ENCODE assay signal across 9 mouse cellular contexts in genomic region chr12:36207072-36207799, GRCm38 (mm10). TPM values are rescaled to one million over a fixed set of nuclear protein-coding genes. Genes with fewer than 3 reads are reported as not detected.
DNase-seq lines count a peak whose midpoint lies in the region; ATAC-seq and TF ChIP-seq lines count a peak whose summit lies in the region.
"Had no signal": no experiment of that assay in that cellular context is flagged by ENCODE, and none has a peak within 500 bp of the region (broad histone marks: within the 10 kb centered on the region; RNA-seq: fewer than 3 reads in every experiment).

No protein-coding gene starts in this region.

- 30% methylated on average over 9 of the region's 9 CpGs for WGBS in hindbrain, embryonic 16.5 days
- 44% methylated on average over 9 of the region's 9 CpGs for WGBS in midbrain, embryonic 13.5 days
- 42% methylated on average over 9 of the region's 9 CpGs for WGBS in stomach, embryonic 14.5 days

- H3K36me3 ChIP-seq in megakaryocyte, embryonic 14.5 days (replicated peaks; ENCODE audit: low read length) = no peaks in the 10 kb centered on the region
- no peaks in the 10 kb centered on the region for H3K36me3 ChIP-seq in hindbrain, embryonic 16.5 days (ENCODE audit: control insufficient read depth, insufficient read depth, low read length)
- no peaks in the 10 kb centered on the region for H3K36me3 ChIP-seq in midbrain, embryonic 13.5 days
- no peaks in the 10 kb centered on the region for H3K36me3 ChIP-seq in stomach, embryonic 14.5 days (ENCODE audit: control insufficient read depth, insufficient read depth, low read length)

- no peak for ATAC-seq in megakaryocyte, adult 5-6 weeks (ENCODE audit: poor library complexity, severe bottlenecking)
- ATAC-seq in hindbrain, embryonic 16.5 days = peak; percentile 95
- ATAC-seq in midbrain, embryonic 13.5 days = peak; percentile 97
- peak; percentile 93; the same call in 1 of the 2 replicates for ATAC-seq in stomach, embryonic 14.5 days (ENCODE audit: insufficient number of reproducible peaks, insufficient read depth, low FRiP score, low read depth)

- TF ChIP-seq CTCF in left cerebral cortex, adult 2 months (IDR thresholded peaks at IDR 0.05) = no peak

- H3K9me3 ChIP-seq in megakaryocyte, embryonic 14.5 days = no peaks in the 10 kb centered on the region
- H3K9me3 ChIP-seq in hindbrain, embryonic 16.5 days (ENCODE audit: control insufficient read depth, low read length) = no peaks in the 10 kb centered on the region
- no peaks in the 10 kb centered on the region for H3K9me3 ChIP-seq in midbrain, embryonic 13.5 days
- H3K9me3 ChIP-seq in stomach, embryonic 14.5 days (ENCODE audit: control insufficient read depth, low read depth, low read length) = no peaks in the 10 kb centered on the region

- H3K4me2 ChIP-seq in hindbrain, embryonic 16.5 days (ENCODE audit: low read length) = peak overlapping the region; percentile 49
- H3K4me2 ChIP-seq in midbrain, embryonic 13.5 days (replicated peaks) = peak overlapping the region; percentile 43
- H3K4me2 ChIP-seq in stomach, embryonic 14.5 days (replicated peaks; ENCODE audit: low read depth, low read length) = peak overlapping the region; percentile 2; the same call in 1 of the 2 replicates

- peak; percentile 31 to 54 for DNase-seq in cerebellum, postnatal 4 days (ENCODE audit: low spot score in 2 of 2)
- DNase-seq in gastrocnemius, postnatal 36 days = peak; percentile 28 to 30
- peak; percentile 32 to 37 for DNase-seq in left cerebral cortex, adult 2 months (ENCODE audit: extremely low spot score in 1 of 2, low spot score in 2 of 2)

- H3K4me3 ChIP-seq in megakaryocyte, embryonic 14.5 days (replicated peaks) = peak overlapping the region; percentile 35
- peak overlapping the region; percentile 23 for H3K4me3 ChIP-seq in hindbrain, embryonic 16.5 days (ENCODE audit: low read length)
- H3K4me3 ChIP-seq in left cerebral cortex, adult 2 months = peak overlapping the region; percentile 43
- H3K4me3 ChIP-seq in midbrain, embryonic 13.5 days (replicated peaks) = peak overlapping the region; percentile 17
- no peak overlapping the region for H3K4me3 ChIP-seq in stomach, embryonic 14.5 days (ENCODE audit: low read depth, low read length)

- intact Hi-C loops in gastrocnemius, postnatal 36 days (cut with DNase I) = no loop called here
- intact Hi-C loops in left cerebral cortex, adult 2 months (cut with DNase I) = no loop called here

- 0 out of 2 replicates have a peak overlapping the region, but pooled peaks have one; percentile 18 for H3K9ac ChIP-seq in hindbrain, embryonic 16.5 days (ENCODE audit: low read depth, low read length)
- H3K9ac ChIP-seq in midbrain, embryonic 13.5 days (replicated peaks) = no peak overlapping the region
- H3K9ac ChIP-seq in stomach, embryonic 14.5 days (replicated peaks; ENCODE audit: low read depth, low read length) = no peak overlapping the region

- peak overlapping the region; percentile 23; the same call in 1 of the 2 replicates for H3K27ac ChIP-seq in hindbrain, embryonic 16.5 days (ENCODE audit: low read depth, low read length)
- peak overlapping the region; percentile 45 for H3K27ac ChIP-seq in left cerebral cortex, adult 2 months
- H3K27ac ChIP-seq in midbrain, embryonic 13.5 days = peak overlapping the region; percentile 77
- peak overlapping the region; percentile 27; the same call in 1 of the 2 replicates for H3K27ac ChIP-seq in stomach, embryonic 14.5 days (ENCODE audit: low read length)

- H3K4me1 ChIP-seq in megakaryocyte, embryonic 14.5 days = peaks cover 4% of the 10 kb centered on the region; the same call in 1 of the 2 replicates
- peaks cover 6% of the 10 kb centered on the region for H3K4me1 ChIP-seq in hindbrain, embryonic 16.5 days (ENCODE audit: control insufficient read depth, insufficient read depth, low read depth, low read length)
- peaks cover 18% of the 10 kb centered on the region for H3K4me1 ChIP-seq in midbrain, embryonic 13.5 days (replicated peaks)
- H3K4me1 ChIP-seq in stomach, embryonic 14.5 days (ENCODE audit: control insufficient read depth, insufficient read depth, low read length) = no peaks in the 10 kb centered on the region

- no peaks in the 10 kb centered on the region for H3K27me3 ChIP-seq in megakaryocyte, embryonic 14.5 days (replicated peaks)
- H3K27me3 ChIP-seq in hindbrain, embryonic 16.5 days (replicated peaks; ENCODE audit: control insufficient read depth, insufficient read depth, low read length) = no peaks in the 10 kb centered on the region
- no peaks in the 10 kb centered on the region for H3K27me3 ChIP-seq in midbrain, embryonic 13.5 days
- no peaks in the 10 kb centered on the region for H3K27me3 ChIP-seq in stomach, embryonic 14.5 days (ENCODE audit: control insufficient read depth, insufficient read depth, low read length)

RNA-seq across cellular contexts. Expression of gene Lrrc72, which starts 46.0 kb away (rescaled TPM):
- polyA plus RNA-seq in megakaryocyte, embryonic 14.5 days (2012; ENCODE audit: insufficient read depth, low replicate concordance) = not detected in 2 replicates
- total RNA-seq in megakaryocyte, adult 5-6 weeks (2015) = 0.22 TPM in 1 of 2 replicates, not detected in the other
- not detected in 2 replicates for total RNA-seq in megakaryocyte, adult 5-6 weeks (2017)
- total RNA-seq in gastrocnemius, postnatal 36 days (2021) = not detected
- polyA plus RNA-seq in hindbrain, embryonic 16.5 days (2015; fragmentation: Nextera tagmentation; extraction: Ambion mirVana) = not detected in 2 replicates
- not detected for total RNA-seq in left cerebral cortex, adult 2 months (2021)
- polyA plus RNA-seq in midbrain, embryonic 13.5 days (2015; fragmentation: Nextera tagmentation; extraction: Ambion mirVana) = not detected in 2 replicates
- polyA plus RNA-seq in stomach, embryonic 14.5 days (2014; fragmentation: Nextera tagmentation; extraction: Ambion mirVana) = not detected in 2 replicates
- polyA plus RNA-seq: gonadal fat pad, adult 2 months had no signal

RNA-seq across cellular contexts. Expression of gene Bzw2, which starts 49.4 kb away (rescaled TPM):
- 1.5 and 10.3 TPM in 2 replicates for polyA plus RNA-seq in megakaryocyte, embryonic 14.5 days (2012; ENCODE audit: insufficient read depth, low replicate concordance)
- total RNA-seq in megakaryocyte, adult 5-6 weeks (2015) = 26.5 and 30.0 TPM in 2 replicates
- total RNA-seq in megakaryocyte, adult 5-6 weeks (2017) = 20.0 and 24.5 TPM in 2 replicates
- 100 to 1,000 TPM in 1 of 2 experiments, 10 to 100 TPM in 1; 98.9 to 109 TPM for total RNA-seq in gastrocnemius, postnatal 36 days (2021)
- 330 and 343 TPM in 2 replicates for polyA plus RNA-seq in hindbrain, embryonic 16.5 days (2015; fragmentation: Nextera tagmentation; extraction: Ambion mirVana)
- total RNA-seq in left cerebral cortex, adult 2 months (2021) = 10 to 100 TPM; 45.3 to 47.2 TPM
- polyA plus RNA-seq in midbrain, embryonic 13.5 days (2015; fragmentation: Nextera tagmentation; extraction: Ambion mirVana) = 388 and 407 TPM in 2 replicates
- polyA plus RNA-seq in stomach, embryonic 14.5 days (2014; fragmentation: Nextera tagmentation; extraction: Ambion mirVana) = 228 and 255 TPM in 2 replicates

RNA-seq across cellular contexts. Expression of gene Ankmy2, which starts 50.3 kb away (rescaled TPM):
- polyA plus RNA-seq in megakaryocyte, embryonic 14.5 days (2012; ENCODE audit: insufficient read depth, low replicate concordance) = 3.7 TPM in 1 of 2 replicates, not detected in the other
- 13.8 and 15.5 TPM in 2 replicates for total RNA-seq in megakaryocyte, adult 5-6 weeks (2015)
- 17.2 and 21.6 TPM in 2 replicates for total RNA-seq in megakaryocyte, adult 5-6 weeks (2017)
- total RNA-seq in gastrocnemius, postnatal 36 days (2021) = 1 to 10 TPM; 5.6 to 6.6 TPM
- 78.6 and 81.0 TPM in 2 replicates for polyA plus RNA-seq in hindbrain, embryonic 16.5 days (2015; fragmentation: Nextera tagmentation; extraction: Ambion mirVana)
- 10 to 100 TPM; 51.9 to 53.7 TPM for total RNA-seq in left cerebral cortex, adult 2 months (2021)
- 51.1 and 56.8 TPM in 2 replicates for polyA plus RNA-seq in midbrain, embryonic 13.5 days (2015; fragmentation: Nextera tagmentation; extraction: Ambion mirVana)
- 44.7 and 51.3 TPM in 2 replicates for polyA plus RNA-seq in stomach, embryonic 14.5 days (2014; fragmentation: Nextera tagmentation; extraction: Ambion mirVana)

Comparison
In these comparisons a context has a peak if more than half of its experiments do, and no peak if none do; other contexts are left out.
1. H3K27ac ChIP-seq: peak in every context shown above with its lines; median percentile 77 in midbrain, embryonic 13.5 days; 45 in left cerebral cortex, adult 2 months; 27 in stomach, embryonic 14.5 days; 23 in hindbrain, embryonic 16.5 days.
2. RNA of gene Bzw2, which starts 49.4 kb away (polyA plus RNA-seq): 388 to 407 TPM in midbrain, embryonic 13.5 days, 330 to 343 TPM in hindbrain, embryonic 16.5 days and 228 to 255 TPM in stomach, embryonic 14.5 days; 1.5 to 10.3 TPM in megakaryocyte, embryonic 14.5 days; every median in the first group is over 10 times any median in the second.
3. Peak in every context shown above with its lines, with median percentiles within 50 percentile points of each other: DNase-seq and H3K4me2 ChIP-seq.